Mouse (Mus musculus) neural tube, embryonic 12.5 days (tissue): ENCODE results near the gene Ssty1. TPM values are rescaled to one million over a fixed set of nuclear protein-coding genes. Genes with fewer than 3 reads are reported as not detected.
"Not testable (repeated sequence)": the region's sequence is repeated elsewhere in the genome, so short reads cannot be mapped to it uniquely, and the experiment has no call there.

Source experiments
- ATAC-seq: fragments of 200-750 bp; cut with Nextera tagmentation; 2 replicates; pipeline ENCODE4 v1.8.0; 2017; ENCODE audit warnings: low read depth, mild to moderate bottlenecking, moderate TSS enrichment, moderate library complexity; ENCODE audit not compliant: low FRiP score
- H3K27ac ChIP-seq: fragments of 300-500 bp; sonication (generic); 2 replicates; pipeline ENCODE4 v1.5.1; 2016
- H3K27me3 ChIP-seq: fragments of 300-500 bp; sonication (generic); replicated peaks from 2 replicates; pipeline ENCODE4 v1.6.1; 2016; ENCODE audit warnings: mild to moderate bottlenecking
- H3K36me3 ChIP-seq: fragments of 300-500 bp; sonication (generic); 2 replicates; pipeline ENCODE4 v1.6.1; 2016; ENCODE audit warnings: mild to moderate bottlenecking
- H3K4me1 ChIP-seq: fragments of 300-500 bp; sonication (generic); 2 replicates; pipeline ENCODE4 v1.6.1; 2016
- H3K4me2 ChIP-seq: fragments of 300-500 bp; sonication (generic); replicated peaks from 2 replicates; pipeline ENCODE4 v1.6.1; 2016; ENCODE audit warnings: mild to moderate bottlenecking
- H3K4me3 ChIP-seq: fragments of 300-500 bp; sonication (generic); 2 replicates; pipeline ENCODE4 v1.5.1; 2016
- H3K9ac ChIP-seq: fragments of 300-500 bp; sonication (generic); 2 replicates; pipeline ENCODE4 v1.6.1; 2016; ENCODE audit warnings: mild to moderate bottlenecking
- H3K9me3 ChIP-seq: fragments of 300-500 bp; sonication (generic); 2 replicates; pipeline ENCODE4 v1.6.1; 2016; ENCODE audit warnings: mild to moderate bottlenecking
- whole genome bisulfite sequencing: fragments of 180-500 bp; shearing (Covaris S2); methylation state at CpG from one replicate; pipeline ENCODE4 v1.1.7; 2016; 5-methylcytosine and 5-hydroxymethylcytosine counted together
- polyA plus RNA-seq: library from polyadenylated mRNA; unstranded; fragments of >200 nt; fragmentation: Nextera tagmentation; extraction: Ambion mirVana; gene quantifications from 2 replicates; pipeline ENCODE4 v1.2.1, GENCODE M21; 2016

Ssty1 gene
- polyA plus RNA-seq: not detected in 2 replicates

DNA sequence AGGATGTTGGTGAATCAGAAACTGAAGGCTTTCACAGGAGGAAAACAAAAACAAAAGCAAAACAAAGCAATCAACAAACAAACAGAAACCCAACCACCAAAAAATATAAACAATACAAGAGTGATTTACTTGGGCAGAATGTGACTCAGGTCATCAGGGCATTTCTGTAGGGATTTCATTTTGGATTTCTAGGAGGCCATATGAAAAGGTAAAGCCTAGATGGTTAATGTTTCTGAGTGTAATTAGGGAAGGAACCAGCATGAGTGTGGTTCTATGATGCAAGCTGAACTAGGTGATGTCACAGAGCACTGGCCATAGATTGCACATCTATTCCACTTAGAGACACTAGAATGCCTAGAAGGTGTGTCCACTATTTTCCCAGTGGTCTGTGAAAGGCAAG, at the start of gene Ssty1:
Gene Ssty1, plus strand, starts transcription at position 301 of the 400 bp plus-strand sequence.
- H3K9ac ChIP-seq, H3K4me1 ChIP-seq, H3K27me3 ChIP-seq, ATAC-seq, H3K4me2 ChIP-seq, H3K4me3 ChIP-seq, H3K27ac ChIP-seq, H3K9me3 ChIP-seq, H3K36me3 ChIP-seq: not testable (repeated sequence)

DNA sequence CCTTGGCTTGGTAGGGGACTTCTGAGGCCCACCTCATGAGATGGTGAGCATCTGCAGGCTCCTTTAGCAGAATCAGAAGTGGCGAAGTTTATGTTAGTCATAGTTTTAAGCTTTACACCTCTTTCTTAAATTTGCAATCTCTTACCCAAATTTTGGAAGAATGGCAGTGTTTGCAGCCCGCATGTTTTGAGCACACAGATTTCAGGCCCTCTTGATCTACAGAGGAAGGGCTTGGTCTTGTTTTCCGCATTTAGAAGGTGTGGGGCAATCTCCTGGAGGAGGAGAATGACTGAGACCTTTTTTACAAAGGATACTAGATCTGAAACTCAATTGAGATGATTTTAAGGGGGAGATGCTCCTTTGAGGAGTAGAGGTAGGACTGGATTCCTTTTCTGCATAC, 27.2 kb upstream of the Ssty1 start, which contains the start of gene Gm21764:
Gene Gm21764, minus strand, starts transcription at position 101 of the 400 bp plus-strand sequence.
- not testable (repeated sequence) for H3K27ac ChIP-seq, H3K9me3 ChIP-seq, H3K4me2 ChIP-seq, ATAC-seq, H3K4me1 ChIP-seq, H3K4me3 ChIP-seq, H3K36me3 ChIP-seq, H3K27me3 ChIP-seq, H3K9ac ChIP-seq
- no CpG with 5 or more reads among the region's 3 CpGs for WGBS

Other genes with a start within 250 kb of the Ssty1 start
- not detected in 2 replicates for gene Gm21904, start 242.8 kb upstream of the Ssty1 start, polyA plus RNA-seq
- gene Gm20772, start 214.4 kb upstream of the Ssty1 start, polyA plus RNA-seq: not detected in 2 replicates
- not detected in 2 replicates for gene Gm20831, start 214.4 kb upstream of the Ssty1 start, polyA plus RNA-seq
- not detected in 2 replicates for gene Srsy, start 151.8 kb upstream of the Ssty1 start, polyA plus RNA-seq
- gene Gm21764, start 27.3 kb upstream of the Ssty1 start, polyA plus RNA-seq: not detected in 2 replicates